Mouse (Mus musculus) right cerebral cortex, postnatal 10 days (tissue): Measurements from ENCODE around the gene Pipox.

ENCODE experiments used
- DNase-seq, 2 experiments: peaks; one replicate each; pipeline ENCODE4 v3.0.0; 2021; ENCODE audit warnings: low spot score in 2 of 2

Pipox gene

GRCm38 (mm10) chr11:77908468-77908867, 14.6 kb upstream of the Pipox start:
- no peak for DNase-seq

DNA sequence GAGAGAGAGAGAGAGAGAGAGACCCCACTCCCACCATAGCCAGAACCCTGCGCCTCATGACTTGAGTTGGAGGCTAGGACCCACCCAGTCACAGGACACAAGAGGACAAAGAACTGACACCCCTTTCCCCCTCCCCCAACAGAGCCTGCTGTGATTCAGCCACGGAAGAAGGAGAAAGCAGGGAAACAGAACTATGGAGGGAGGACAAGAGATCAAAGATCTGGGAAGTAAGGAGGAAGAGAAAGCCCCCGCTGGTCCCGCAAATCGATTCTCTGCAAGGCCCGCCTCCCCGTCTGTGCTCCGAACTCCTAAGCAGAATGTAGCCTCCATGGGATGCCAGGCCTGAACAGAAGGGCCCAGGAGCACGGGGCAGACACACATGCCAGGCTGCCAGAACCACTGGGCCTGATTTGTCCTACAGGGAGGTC, 12.9 kb upstream of the Pipox start:
- DNase-seq, result no peak

GRCm38 (mm10) chr11:77906097-77906687, 12.3 kb upstream of the Pipox start:
- DNase-seq, result peak in 1 of 2 experiments; percentile 61

- no peak for DNase-seq
Observed at GRCm38 (mm10) chr11:77904707-77905106, 10.8 kb upstream of the Pipox start.

- DNase-seq, result no peak
Observed at GRCm38 (mm10) chr11:77903761-77904160, 9.9 kb upstream of the Pipox start.

DNA sequence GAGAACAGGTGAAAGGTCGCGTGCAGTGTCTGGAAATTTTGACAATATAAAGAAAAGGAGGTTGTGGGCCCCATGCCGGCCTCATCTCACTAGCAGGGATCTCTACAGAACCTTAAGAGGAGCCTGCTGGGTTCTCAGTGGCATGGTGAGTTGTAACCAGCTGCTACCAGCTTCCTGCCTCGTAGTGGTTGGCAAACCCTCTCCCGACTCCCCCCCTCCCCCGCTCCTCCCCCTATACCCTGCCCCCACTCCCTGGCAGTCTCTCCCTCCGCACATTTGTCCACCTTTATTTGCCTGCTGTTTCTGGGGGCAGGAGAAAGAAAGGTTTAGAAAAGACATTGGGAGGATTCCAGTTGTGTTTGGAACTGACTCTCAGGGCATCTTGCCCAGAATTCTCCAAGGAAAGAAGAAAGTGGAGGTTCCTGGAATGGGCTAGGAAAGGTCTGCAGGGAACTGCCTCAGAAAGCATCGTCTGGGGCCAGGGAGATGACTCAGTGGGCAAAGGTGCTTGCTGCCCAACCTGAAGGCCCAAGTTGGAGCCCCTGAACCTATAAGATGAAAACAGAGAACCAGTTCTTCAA, 8.0 kb upstream of the Pipox start:
- no peak for DNase-seq

DNA sequence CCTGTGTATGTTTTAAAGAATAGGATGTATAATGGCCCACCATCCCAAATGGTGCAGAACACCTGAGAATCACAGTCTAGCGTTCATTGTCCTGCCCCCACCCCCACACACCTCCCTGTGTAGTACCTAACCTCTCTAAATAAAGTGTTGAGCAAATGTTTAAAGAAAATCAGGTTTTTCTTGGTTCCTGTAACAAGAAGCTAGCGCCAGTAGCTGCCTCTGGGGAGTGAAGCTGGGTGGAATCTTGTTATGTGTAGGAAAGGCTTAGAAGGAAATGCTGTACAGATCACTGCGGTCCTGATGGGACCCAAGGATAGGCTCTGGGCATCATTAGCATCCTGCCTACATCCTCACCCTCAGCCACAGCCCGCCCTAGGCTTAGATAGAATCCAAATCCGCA, 7.5 kb upstream of the Pipox start:
- no peak for DNase-seq

DNA sequence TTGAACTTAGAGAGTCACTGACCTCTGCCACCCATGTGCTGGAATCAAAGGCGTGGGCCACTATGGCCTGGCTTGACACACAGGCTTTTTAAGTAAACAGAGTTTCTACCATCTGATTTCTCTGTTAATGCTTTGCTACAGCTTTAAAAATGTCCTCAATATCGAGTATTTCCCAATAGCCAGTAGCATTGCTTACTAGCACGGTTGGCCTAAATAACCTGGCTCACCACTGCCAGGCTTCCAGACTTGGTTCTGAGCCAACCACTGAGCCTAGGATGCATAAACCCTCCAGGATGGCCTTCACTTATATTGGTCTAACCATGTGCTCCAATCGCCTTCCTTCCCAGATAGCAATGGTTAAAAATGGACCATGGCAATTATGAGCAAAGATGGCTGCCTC, 6.8 kb upstream of the Pipox start:
- DNase-seq, result no peak

DNA sequence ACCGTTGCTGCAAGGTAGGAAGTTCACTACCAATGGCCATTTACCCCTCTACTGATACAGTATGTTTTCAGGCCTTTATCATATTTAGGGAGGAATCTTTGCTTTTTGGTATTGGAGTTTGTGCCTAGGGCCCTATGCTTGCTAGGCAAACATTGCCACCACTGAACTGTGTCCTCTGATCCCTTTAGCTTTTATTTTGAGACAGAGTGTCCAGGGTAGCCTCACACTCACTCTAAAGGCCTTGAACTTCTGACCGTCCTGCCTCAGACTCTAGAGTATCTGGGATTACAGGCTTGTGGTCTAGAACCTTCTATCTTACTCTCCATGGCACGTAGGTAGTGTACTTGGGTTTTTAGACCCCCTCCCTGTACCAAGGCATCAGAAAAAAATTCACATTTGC, 6.3 kb upstream of the Pipox start:
- no peak for DNase-seq

DNA sequence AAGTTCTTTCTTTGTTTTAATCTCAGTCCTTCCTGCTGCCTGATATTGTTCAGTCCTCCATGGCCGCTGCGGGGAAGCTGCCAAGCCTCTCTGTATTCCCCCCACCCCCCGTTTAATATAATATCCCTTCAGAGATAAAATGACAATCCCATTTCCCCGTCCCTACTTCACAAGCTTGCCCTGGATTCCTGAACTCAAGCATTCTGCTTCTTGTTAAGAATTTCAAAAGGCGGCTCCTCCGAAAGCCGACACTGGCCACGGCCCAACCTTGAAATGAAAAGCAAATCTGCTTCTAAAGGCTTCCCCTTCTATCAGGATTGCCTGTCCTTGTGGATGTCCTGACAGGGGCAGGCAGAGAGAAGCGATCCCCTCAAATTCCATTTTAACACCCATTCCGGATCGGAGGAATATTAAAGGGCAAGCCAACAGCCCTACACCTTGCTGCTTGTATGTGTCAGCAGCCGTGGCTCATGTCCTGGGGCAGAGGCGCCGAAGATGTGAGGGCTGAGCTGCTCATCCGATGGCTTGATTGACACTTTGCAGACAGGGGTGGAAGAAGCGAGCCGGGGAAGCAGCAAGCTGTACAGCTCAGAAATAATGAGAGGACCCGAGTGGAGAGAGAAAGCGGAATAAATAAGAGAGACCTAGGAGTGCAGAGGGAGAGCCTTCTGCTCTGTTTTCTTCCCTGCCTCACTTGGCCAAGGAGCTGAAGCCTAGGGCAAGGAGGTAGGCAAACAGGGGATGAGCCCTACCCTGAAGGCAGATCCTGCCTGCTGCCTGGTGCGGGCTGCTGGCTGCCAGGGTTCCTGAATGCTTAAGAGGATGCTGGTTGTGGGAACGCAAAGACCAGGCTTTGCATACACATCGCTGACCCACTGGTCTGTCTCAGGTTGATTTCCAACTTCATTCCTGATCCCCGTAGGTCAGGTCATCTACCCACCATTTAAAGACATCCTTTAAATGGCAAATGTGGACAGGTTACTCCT, 3.2 kb upstream of the Pipox start:
- no peak for DNase-seq

DNA sequence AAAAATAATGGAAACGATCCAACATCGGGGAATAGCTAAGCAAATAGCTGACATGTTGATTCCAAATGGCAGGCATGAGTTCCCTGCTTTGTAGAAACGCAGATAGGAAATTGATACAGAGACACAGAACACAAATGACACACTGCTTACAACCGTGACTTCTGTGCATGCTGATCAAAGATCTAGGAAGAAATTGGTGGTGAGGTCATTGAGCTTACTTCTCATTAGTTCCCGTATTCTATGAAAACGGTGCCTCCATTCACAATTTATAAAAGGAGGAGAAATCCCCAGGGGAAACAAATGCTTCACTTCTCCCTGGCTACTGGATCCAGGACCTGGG, 2.6 kb upstream of the Pipox start:
- no peak for DNase-seq

DNA sequence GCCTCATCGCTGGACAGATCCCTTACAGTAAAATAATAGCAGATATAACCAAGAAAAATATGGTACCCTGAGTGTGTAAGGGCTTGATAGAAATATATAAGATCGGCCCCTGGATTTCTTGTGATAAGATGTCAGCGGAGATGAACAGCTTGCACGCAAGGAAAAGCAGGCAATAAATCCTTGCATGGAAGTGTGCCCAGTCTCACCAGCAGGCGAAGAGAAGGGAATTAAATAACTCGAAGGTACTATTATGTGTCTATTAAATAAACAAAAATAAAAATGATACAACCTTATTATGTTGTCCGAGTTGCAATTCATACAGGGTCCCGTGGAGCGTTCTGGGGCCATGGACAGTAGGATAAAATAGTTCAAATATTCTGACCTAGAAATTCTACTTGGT, 2.1 kb upstream of the Pipox start:
- DNase-seq, result no peak

DNA sequence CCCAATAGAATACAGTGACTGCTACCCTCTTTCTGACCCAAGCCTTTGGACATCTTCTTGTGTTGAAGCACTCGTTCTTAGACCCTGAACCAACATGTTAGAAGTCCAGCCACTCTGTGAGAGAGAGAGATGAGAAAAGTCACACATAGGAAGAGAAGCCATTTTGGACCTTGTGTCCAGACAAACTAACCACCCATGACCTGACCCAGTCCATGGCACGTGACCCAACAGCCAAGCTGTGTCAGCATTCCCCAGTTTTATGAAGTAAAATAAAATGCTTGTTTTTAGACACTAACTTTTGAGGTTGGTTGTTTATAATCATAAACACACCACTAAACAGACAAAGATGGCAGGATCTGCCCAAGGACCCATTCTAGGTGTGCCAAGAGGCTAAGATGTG, 1.1 kb upstream of the Pipox start:
- DNase-seq, result no peak

GRCm38 (mm10) chr11:77893283-77893682, 613 bp downstream of the Pipox start:
- no peak for DNase-seq

DNA sequence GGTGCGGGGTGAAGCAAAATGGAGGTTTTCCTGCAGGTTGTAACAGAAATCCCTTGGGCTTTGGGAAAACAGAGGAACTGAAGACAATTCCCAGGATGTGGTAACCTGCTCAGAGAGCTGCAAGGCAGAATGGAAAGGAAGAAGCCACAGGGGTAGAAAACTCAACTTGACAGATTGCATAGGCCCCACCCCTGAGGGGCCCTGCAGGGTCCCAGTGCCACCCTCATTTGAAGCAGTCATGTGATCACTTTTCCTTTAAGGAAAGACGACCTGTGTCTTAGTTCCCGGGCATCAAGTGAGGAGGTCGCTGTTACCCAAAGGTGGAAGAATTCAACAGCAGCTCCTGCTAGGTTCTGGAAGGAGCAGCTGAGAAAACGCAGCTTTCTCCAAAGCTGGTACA, 1.0 kb downstream of the Pipox start:
- no peak for DNase-seq

DNA sequence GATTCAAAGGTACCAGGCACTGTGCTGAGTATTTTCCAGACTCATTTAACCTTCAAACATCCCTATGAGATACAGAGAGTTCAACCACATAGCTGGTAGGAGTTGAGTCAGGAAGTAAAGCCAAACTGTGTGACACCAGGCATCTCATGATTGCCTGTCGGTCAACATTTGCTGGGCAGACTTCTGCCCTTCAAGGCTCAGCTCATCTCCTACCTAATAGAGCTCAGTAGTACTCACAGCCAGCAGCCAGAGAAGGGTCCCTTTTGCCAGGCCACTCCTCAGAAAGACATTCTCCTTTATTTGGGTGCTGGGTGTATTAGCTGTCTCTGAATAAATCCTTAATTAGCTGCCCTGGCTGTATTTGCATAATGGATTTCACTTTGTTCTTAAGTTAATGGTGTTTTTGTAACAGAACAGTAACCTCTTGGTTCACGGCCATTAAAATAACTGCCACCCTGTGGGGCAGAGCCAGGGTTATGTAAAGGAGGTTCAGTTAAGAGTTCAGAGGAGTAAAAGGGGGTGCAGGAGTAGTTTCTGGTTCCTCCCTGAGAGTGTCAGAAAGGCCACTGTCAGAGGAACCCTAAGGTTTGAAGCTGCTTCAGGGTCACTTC, 3.1 kb downstream of the Pipox start:
- no peak for DNase-seq

GRCm38 (mm10) chr11:77889484-77889883, 4.4 kb downstream of the Pipox start:
- DNase-seq, result no peak

- DNase-seq, result no peak
Observed at GRCm38 (mm10) chr11:77888846-77889245, 5.0 kb downstream of the Pipox start.

- DNase-seq, result peak; percentile 67 to 82
Observed at GRCm38 (mm10) chr11:77887373-77887960, 6.4 kb downstream of the Pipox start.

GRCm38 (mm10) chr11:77885246-77885575, 8.7 kb downstream of the Pipox start:
- no peak for DNase-seq

- DNase-seq, result no peak
Observed at GRCm38 (mm10) chr11:77884524-77885245, 9.2 kb downstream of the Pipox start.

DNA sequence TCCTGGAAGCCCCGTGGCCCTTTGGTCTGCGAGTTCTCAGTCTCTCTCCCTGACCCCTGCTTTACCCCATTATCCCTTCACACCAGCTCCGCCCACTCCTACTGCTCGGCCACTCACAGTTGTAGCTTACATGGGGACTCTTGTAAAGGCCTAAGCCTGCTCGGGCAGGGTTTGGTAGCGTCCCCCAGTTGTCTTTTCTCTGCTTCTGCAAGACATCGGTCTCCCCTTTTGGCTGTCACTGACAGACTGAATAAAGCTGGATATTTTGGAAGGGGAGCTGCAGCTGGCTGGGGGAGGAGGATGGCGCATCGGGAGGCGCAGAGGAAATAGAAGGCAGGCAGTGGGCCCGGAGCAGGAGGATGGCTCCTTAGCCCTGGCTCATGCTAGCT, 17.1 kb downstream of the Pipox start:
- DNase-seq, result peak; percentile 57 to 68
